ENCODE assay signal across 11 mouse cellular contexts in genomic region chr7:18555751-18556150, GRCm38 (mm10). TPM values are rescaled to one million over a fixed set of nuclear protein-coding genes. Genes with fewer than 3 reads are reported as not detected.
"Had no signal": no experiment of that assay in that cellular context is flagged by ENCODE, and none has a peak within 500 bp of the region (broad histone marks: within the 10 kb centered on the region; RNA-seq: fewer than 3 reads in every experiment).

No protein-coding gene starts in this region.

RNA-seq across cellular contexts. Expression of gene Psg27, which starts 11.4 kb away (rescaled TPM):
- polyA plus RNA-seq: neural tube, embryonic 12.5 days; neural tube, embryonic 13.5 days; neural tube, embryonic 14.5 days; neural tube, embryonic 15.5 days; spleen, adult 2 months; stomach, embryonic 14.5 days; stomach, embryonic 15.5 days; stomach, embryonic 16.5 days; testis, adult 2 months had no signal

RNA-seq across cellular contexts. Expression of gene Psg25, which starts 23.7 kb away (rescaled TPM):
- polyA plus RNA-seq: neural tube, embryonic 12.5 days; neural tube, embryonic 13.5 days; neural tube, embryonic 14.5 days; neural tube, embryonic 15.5 days; spleen, adult 2 months; stomach, embryonic 16.5 days; testis, adult 2 months; thymus, postnatal 0 days; urinary bladder, adult 2 months had no signal
